Mouse (Mus musculus): ENCODE measurements around the gene Mpg. TPM values are rescaled to one million over a fixed set of nuclear protein-coding genes. Genes with fewer than 3 reads are reported as not detected.

Gene Mpg
- polyA plus RNA-seq, 1 experiment: 15.2 TPM

DNA sequence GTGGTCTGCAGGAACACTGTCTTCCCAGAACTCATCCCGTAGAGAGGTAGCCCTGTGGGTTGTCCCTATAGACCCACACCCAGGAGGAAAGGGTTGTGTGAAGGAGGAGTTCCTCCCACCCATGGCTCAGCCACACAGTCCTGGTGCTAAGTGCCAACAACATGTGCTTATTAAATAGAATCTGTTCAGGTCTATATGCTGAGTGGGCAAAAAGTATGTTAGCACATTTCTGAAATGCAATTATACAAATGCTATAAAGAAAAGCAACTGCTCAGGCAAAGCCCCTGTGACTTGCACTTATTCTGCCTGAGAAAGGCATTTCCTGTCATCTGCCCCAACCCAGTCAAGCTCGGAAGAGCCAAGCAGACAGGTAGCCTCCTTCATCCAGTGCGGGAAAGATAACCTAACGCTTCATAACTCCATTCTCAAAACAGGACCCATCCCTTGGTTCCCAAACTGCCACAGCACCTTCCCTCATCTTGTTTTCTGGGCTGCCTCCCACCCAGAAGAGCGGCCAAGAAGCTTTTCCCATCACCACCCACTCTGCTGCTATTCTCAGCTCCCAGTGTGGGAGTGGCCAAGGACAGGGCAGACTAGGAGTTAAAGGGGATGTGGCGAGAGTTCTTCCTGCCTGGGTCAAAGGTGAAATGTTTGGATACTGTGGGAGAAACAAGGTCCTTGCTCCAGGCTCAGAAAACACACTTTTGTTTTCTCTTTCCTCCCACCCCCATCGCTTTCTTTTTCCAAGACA, 17.1 kb downstream of the Mpg start:
- WGBS: 83% methylated on average over 7 of the region's 7 CpGs
- no peaks in the 10 kb centered on the region for H3K4me1 ChIP-seq (ENCODE audit: control insufficient read depth, insufficient read depth, low read length)

GRCm38 (mm10) chr11:32244064-32244463, 17.8 kb downstream of the Mpg start:
- Histone ChIP-seq H3K27me3 (ENCODE audit: control insufficient read depth, insufficient read depth, low read length) (no peaks in the 10 kb centered on the region), H3K4me1 (ENCODE audit: control insufficient read depth, insufficient read depth, low read length) (no peaks in the 10 kb centered on the region), H3K27ac (ENCODE audit: insufficient read depth, low read length) (no peak overlapping the region), H3K4me3 (replicated peaks; ENCODE audit: insufficient read depth, low read depth, low read length) (no peak overlapping the region)
- WGBS: 52% methylated on average over 3 of the region's 3 CpGs
- DNase-seq: no peak
- no peak for TF ChIP-seq POLR2A (IDR thresholded peaks at IDR 0.05; ENCODE audit: borderline replicate concordance, insufficient read depth, low read length)
- TF ChIP-seq CTCF (IDR thresholded peaks at IDR 0.05; ENCODE audit: borderline replicate concordance, insufficient read depth, low read depth, low read length): no peak

More for the DNA sequence above, 17.1 kb downstream of the Mpg start:
- no peaks in the 10 kb centered on the region for H3K27me3 ChIP-seq (ENCODE audit: control insufficient read depth, insufficient read depth, low read length)
- no peak overlapping the region for H3K27ac ChIP-seq (ENCODE audit: insufficient read depth, low read length)
- no peak overlapping the region for H3K4me3 ChIP-seq (replicated peaks; ENCODE audit: insufficient read depth, low read depth, low read length)
- no peak for DNase-seq
- TF ChIP-seq CTCF (IDR thresholded peaks at IDR 0.05; ENCODE audit: borderline replicate concordance, insufficient read depth, low read depth, low read length) (no peak), POLR2A (IDR thresholded peaks at IDR 0.05; ENCODE audit: borderline replicate concordance, insufficient read depth, low read length) (no peak)

DNA sequence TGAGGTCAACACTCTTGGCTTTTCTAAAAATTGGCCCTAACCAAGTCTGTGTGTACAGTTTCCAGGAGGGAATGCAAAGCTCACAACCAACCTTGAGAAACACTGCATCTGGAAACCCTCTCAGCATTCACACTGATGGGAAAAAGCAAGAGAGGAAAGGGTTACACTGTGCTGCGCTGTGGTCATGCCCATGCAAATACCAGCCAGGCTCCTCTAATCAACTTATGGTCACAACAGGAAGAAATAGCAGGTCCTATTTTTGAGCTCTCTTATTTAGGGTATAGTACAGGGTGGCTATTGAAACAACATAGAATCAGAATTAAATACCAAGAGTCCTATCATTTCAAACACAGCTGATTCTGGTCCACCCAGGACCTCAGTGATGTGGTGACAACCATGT, 18.3 kb downstream of the Mpg start:
- H3K27me3 ChIP-seq (ENCODE audit: control insufficient read depth, insufficient read depth, low read length): no peaks in the 10 kb centered on the region
- H3K4me1 ChIP-seq (ENCODE audit: control insufficient read depth, insufficient read depth, low read length): no peaks in the 10 kb centered on the region
- H3K4me3 ChIP-seq (replicated peaks; ENCODE audit: insufficient read depth, low read depth, low read length): no peak overlapping the region
- 79% methylated on average over 1 of the region's 1 CpGs for WGBS
- no peak overlapping the region for H3K27ac ChIP-seq (ENCODE audit: insufficient read depth, low read length)
- TF ChIP-seq CTCF (IDR thresholded peaks at IDR 0.05; ENCODE audit: borderline replicate concordance, insufficient read depth, low read depth, low read length): no peak
- no peak for TF ChIP-seq POLR2A (IDR thresholded peaks at IDR 0.05; ENCODE audit: borderline replicate concordance, insufficient read depth, low read length)
- DNase-seq: no peak

GRCm38 (mm10) chr11:32245614-32246013, 19.3 kb downstream of the Mpg start:
- no peak for TF ChIP-seq CTCF (IDR thresholded peaks at IDR 0.05; ENCODE audit: borderline replicate concordance, insufficient read depth, low read depth, low read length)
- no peak for TF ChIP-seq POLR2A (IDR thresholded peaks at IDR 0.05; ENCODE audit: borderline replicate concordance, insufficient read depth, low read length)
- 94% methylated on average over 6 of the region's 6 CpGs for WGBS
- Histone ChIP-seq H3K27me3 (ENCODE audit: control insufficient read depth, insufficient read depth, low read length) (no peaks in the 10 kb centered on the region), H3K4me1 (ENCODE audit: control insufficient read depth, insufficient read depth, low read length) (no peaks in the 10 kb centered on the region), H3K27ac (ENCODE audit: insufficient read depth, low read length) (no peak overlapping the region), H3K4me3 (replicated peaks; ENCODE audit: insufficient read depth, low read depth, low read length) (no peak overlapping the region)
- DNase-seq: no peak

DNA sequence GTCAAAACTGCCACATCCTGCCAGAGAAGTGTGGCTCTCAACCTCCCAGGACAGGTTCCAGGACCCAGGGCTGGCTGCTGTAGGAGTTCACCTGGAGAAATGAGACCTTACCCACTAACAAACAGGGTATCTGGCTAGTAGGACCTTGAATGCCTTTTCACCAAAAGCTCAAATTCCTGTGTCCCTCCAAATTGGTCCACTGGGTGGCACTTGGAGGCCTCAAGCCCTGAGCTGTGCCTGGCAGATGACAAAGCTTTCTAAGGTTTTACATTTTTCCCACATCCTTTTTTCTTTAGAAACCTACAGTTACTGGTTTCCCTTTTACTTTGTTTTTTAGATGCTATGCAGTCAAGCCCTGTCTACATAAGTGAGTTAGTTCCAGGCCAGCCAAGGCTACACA, 20.8 kb downstream of the Mpg start:
- no peak overlapping the region for H3K27ac ChIP-seq (ENCODE audit: insufficient read depth, low read length)
- H3K27me3 ChIP-seq (ENCODE audit: control insufficient read depth, insufficient read depth, low read length): no peaks in the 10 kb centered on the region
- TF ChIP-seq CTCF (IDR thresholded peaks at IDR 0.05; ENCODE audit: borderline replicate concordance, insufficient read depth, low read depth, low read length) (0 out of 2 replicates have a peak, but pooled peaks have one; percentile 14), POLR2A (IDR thresholded peaks at IDR 0.05; ENCODE audit: borderline replicate concordance, insufficient read depth, low read length) (no peak)
- no peaks in the 10 kb centered on the region for H3K4me1 ChIP-seq (ENCODE audit: control insufficient read depth, insufficient read depth, low read length)
- no peak for DNase-seq
- H3K4me3 ChIP-seq (replicated peaks; ENCODE audit: insufficient read depth, low read depth, low read length): no peak overlapping the region

- WGBS: 63% methylated on average over 3 of the region's 3 CpGs
- no peak for DNase-seq
- no peaks in the 10 kb centered on the region for H3K27me3 ChIP-seq (ENCODE audit: control insufficient read depth, insufficient read depth, low read length)
- TF ChIP-seq POLR2A (IDR thresholded peaks at IDR 0.05; ENCODE audit: borderline replicate concordance, insufficient read depth, low read length): no peak
- TF ChIP-seq CTCF (IDR thresholded peaks at IDR 0.05; ENCODE audit: borderline replicate concordance, insufficient read depth, low read depth, low read length): no peak
- no peak overlapping the region for H3K4me3 ChIP-seq (replicated peaks; ENCODE audit: insufficient read depth, low read depth, low read length)
- no peak overlapping the region for H3K27ac ChIP-seq (ENCODE audit: insufficient read depth, low read length)
- H3K4me1 ChIP-seq (ENCODE audit: control insufficient read depth, insufficient read depth, low read length): no peaks in the 10 kb centered on the region
These were observed 22.0 kb downstream of the Mpg start for GRCm38 (mm10) chr11:32248350-32248749.

DNA sequence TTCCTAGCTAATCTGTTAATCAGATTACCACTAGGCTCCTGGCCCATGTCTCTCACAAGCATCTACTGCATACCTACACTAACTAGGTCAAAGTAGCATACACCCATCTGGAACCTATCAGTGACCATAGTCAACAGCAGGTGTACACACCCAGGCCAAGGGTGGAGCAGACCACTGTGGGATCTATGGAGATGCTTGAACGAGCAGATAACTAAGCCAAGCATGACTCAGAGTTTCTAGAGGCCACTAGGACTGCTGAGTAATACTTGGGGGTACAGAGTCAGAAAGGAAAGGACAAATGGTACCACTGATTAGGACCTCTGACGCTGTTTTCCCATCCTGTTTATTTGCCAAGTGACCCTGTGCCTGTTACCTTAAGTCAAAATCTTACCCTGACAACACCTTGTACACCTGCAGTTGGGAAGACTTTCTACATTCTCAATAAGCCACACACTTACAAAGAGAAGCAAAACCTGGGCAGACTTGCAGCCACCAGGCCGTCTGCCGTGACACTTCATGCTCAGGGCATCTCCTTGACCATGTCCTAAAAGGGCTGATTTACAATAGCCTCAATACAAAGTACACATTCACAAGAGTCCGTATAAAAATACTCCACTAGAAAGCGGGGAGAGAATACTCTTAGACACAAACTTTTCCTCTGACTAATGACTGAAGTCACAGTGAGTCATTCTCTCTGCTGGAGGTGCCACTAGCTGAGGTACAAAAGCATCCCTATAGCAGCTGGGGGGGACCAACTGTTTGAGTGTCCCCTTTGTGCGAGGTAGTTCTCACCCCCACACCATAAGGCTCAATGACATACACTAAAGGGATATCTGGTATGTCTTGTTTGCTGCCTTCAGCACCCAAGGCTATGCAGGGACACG, 24.8 kb downstream of the Mpg start:
- no peaks in the 10 kb centered on the region for H3K27me3 ChIP-seq (ENCODE audit: control insufficient read depth, insufficient read depth, low read length)
- H3K4me3 ChIP-seq (replicated peaks; ENCODE audit: insufficient read depth, low read depth, low read length): no peak overlapping the region
- WGBS: 91% methylated on average over 8 of the region's 8 CpGs
- H3K4me1 ChIP-seq (ENCODE audit: control insufficient read depth, insufficient read depth, low read length): no peaks in the 10 kb centered on the region
- no peak for DNase-seq
- TF ChIP-seq CTCF (IDR thresholded peaks at IDR 0.05; ENCODE audit: borderline replicate concordance, insufficient read depth, low read depth, low read length): no peak
- no peak for TF ChIP-seq POLR2A (IDR thresholded peaks at IDR 0.05; ENCODE audit: borderline replicate concordance, insufficient read depth, low read length)
- no peak overlapping the region for H3K27ac ChIP-seq (ENCODE audit: insufficient read depth, low read length)
